Mouse (Mus musculus) lung, postnatal 0 days (tissue): ENCODE measurements around the gene Lrrc39.

Experiments
- CTCF ChIP-seq: IDR thresholded peaks from 2 replicates; pipeline ENCODE4 v1.5.1; 2016; ENCODE audit warnings: antibody characterized with exemption, mild to moderate bottlenecking
- EP300 ChIP-seq: IDR thresholded peaks from 2 replicates; pipeline ENCODE4 v1.6.1; 2016; ENCODE audit warnings: antibody characterized with exemption, mild to moderate bottlenecking, control low read depth

- TF ChIP-seq CTCF (no peak), EP300 (no peak)
These were observed 68.7 kb downstream of the Lrrc39 start for GRCm38 (mm10) chr3:116631459-116631858.
